Mouse (Mus musculus) induced T-regulatory cell, adult 2 months (primary cell): ENCODE results near the gene Rtn4r.

Experiments
- DNase-seq: peaks from one replicate; pipeline ENCODE4 v3.0.0-alpha.2; 2012; ENCODE audit warnings: low read depth

The Rtn4r gene

DNA sequence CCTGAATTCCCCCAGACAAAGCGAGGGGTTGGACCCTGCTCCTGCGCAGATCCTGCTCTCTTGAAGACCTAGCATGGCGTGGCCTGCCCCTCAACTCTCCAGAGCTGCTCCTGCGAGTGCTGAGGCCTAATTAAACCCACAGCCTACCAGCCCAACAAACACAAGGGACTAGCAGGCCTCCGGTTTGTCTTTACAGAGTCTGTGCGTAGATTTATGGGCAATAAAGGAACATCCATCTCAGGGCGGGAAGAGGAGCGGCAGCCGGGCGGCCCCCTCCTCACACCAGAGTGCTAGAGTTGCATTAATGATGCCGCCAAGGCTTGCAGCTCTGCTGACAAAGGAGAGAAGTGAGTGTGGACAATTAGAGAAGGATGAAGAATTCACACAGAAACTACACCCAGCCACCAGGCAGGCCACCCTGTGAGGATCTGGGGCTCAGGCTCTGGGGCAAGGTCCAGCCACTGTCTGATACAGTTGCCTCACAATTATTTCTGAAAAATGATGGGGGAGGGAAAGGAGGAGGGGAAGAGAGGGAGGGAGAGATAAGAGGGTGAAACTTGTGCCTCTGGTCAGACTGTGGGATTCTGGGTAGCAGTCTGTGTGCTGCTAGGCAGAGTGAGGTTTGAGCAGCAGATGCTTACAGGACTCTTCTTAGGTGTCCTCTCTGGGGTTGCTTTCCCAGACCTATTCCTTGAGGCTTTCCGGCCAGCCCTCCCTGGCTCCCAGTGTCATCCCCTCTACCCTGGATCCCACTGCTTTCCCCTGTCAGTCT lies 29.3 kb downstream of the Rtn4r start:
- DNase-seq = no peak

- DNase-seq = no peak
Observed at GRCm38 (mm10) chr16:18159255-18159654, 31.8 kb downstream of the Rtn4r start.

- DNase-seq = no peak
Observed at GRCm38 (mm10) chr16:18159778-18160177, 32.3 kb downstream of the Rtn4r start.

GRCm38 (mm10) chr16:18160514-18160913 lies 33.1 kb downstream of the Rtn4r start:
- DNase-seq = no peak

GRCm38 (mm10) chr16:18161190-18161589 lies 33.7 kb downstream of the Rtn4r start:
- no peak for DNase-seq

DNA sequence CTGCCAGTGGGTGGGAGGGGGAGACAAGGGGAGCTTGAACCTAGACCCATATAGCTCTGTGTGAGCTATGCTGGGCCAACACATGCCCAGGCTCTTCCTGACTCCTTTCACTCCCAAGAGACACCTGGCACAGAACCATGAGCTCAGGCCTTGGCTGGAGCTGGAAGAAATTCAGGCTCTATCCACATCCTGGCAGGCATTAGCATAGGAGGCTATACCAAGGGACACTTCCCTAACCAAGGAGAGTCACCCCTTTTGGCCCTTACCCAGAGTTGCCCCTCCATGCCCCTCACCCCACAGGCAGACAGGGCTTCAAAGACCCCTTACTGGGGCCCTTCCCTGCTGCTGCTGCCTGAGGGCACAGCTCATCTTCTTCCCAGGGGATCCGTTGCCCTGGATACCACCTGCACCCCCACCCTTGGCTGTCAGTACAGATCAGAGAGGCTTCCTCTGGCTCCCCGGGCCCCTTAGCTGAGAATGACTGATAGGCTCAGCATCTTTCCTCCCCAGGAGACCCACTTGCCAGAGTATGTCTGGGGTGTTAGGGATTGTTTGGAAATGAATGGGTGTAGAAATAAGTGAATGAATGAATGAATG lies 37.3 kb downstream of the Rtn4r start:
- no peak for DNase-seq

GRCm38 (mm10) chr16:18166613-18167190 lies 39.3 kb downstream of the Rtn4r start:
- DNase-seq = no peak

- no peak for DNase-seq
Observed at GRCm38 (mm10) chr16:18169156-18169555, 41.7 kb downstream of the Rtn4r start.

GRCm38 (mm10) chr16:18169776-18170175 lies 42.3 kb downstream of the Rtn4r start:
- no peak for DNase-seq

- peak; percentile 82 for DNase-seq
Observed at GRCm38 (mm10) chr16:18172266-18172855, 44.9 kb downstream of the Rtn4r start.

GRCm38 (mm10) chr16:18173231-18173630 lies 45.8 kb downstream of the Rtn4r start:
- DNase-seq = no peak

DNA sequence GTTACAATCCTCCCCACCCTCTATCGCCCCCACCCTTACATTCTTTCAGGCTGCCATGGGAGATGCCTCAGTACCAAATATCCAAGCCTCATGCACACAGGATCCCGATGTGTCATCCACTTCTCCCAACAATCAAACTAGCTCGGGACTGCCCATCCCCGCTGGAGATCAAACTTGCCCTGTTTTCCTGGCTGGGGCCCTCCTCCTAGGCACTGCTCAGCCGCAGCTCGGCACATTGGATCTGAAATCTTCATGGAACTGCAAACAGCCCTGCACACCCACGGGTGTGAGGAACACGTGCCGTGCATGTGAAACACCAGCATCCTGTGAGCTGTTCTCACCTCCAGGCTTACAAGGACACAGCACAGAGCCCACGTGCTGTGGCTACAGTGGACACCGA lies 46.3 kb downstream of the Rtn4r start:
- no peak for DNase-seq

GRCm38 (mm10) chr16:18175817-18176541 lies 48.5 kb downstream of the Rtn4r start:
- no peak for DNase-seq

DNA sequence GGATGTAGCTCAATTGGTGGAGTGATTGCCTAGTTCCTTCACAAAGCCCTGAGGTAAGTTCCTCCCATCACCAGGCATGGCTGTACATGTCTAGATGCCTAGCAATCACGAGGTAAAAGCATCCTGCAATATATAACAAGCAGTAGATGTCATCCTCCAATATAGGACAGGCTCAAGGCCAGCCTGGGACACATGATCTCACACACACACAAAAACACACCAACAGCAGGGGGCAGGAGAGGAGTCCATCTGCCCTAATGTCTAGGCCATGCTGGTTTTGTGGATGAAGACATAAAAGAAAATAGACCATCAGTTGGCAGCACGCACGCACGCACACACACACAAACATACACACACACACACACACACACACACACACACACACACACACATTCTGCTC lies 49.3 kb downstream of the Rtn4r start:
- no peak for DNase-seq

DNA sequence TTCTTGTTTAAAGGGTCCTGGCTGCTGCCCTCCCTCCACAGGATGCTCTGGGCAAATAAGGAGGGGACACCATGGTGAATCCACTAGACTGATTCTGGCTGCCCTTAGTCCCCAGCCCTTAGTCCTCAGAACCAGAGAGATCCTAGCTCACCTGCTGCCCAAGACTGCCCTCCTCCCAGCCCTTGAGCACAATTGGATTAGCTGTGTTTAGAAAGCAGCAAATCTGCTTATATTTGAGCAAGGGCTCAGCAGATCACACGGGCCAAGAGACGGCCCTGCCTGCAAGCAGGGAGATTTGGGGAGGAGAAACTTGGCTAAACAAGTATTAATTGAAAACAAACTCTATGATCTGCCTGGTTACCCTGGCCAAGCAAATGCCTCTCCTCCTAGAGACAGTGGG lies 52.1 kb downstream of the Rtn4r start:
- no peak for DNase-seq

DNA sequence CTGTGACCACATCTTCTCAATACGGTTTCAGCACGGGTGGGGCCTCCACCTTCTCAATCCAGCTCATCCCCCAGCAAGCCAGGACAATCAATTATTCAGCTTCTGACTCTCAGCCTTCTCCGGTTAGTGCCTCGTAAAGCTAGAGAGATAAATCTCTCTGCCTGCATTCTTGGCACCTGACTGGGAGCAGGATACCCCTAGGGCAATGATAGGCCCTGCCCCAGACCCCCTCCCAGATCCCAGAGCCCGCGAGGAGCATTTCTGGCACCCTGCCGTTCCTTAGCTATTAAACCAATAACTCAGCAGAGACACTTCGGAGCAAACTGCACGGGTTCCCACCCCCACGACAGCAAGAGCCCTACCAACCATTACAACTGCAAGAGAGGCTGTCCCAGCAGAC lies 54.0 kb downstream of the Rtn4r start:
- DNase-seq = no peak

GRCm38 (mm10) chr16:18182766-18183165 lies 55.3 kb downstream of the Rtn4r start:
- DNase-seq = no peak

- no peak for DNase-seq
Observed at GRCm38 (mm10) chr16:18185715-18186449, 58.4 kb downstream of the Rtn4r start.

DNA sequence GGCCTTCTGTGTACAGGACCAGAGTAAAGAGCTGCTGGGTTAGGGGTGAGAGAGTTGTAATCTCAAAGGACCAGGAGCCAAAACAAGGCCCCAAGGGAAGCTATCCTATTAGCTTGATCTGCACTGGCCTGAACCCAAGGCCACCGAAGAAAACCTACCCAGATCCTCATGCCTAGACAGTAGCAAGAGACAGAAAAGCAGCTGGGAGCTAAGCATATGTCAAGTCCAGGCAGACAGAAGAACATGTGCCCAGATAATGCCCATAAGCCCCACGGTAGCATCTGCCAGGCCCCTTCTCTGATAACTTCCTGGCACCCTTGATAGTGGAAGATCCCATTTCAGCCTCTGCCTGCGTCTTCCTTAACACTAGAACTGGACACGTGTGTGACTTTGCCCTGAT lies 59.4 kb downstream of the Rtn4r start:
- no peak for DNase-seq

DNA sequence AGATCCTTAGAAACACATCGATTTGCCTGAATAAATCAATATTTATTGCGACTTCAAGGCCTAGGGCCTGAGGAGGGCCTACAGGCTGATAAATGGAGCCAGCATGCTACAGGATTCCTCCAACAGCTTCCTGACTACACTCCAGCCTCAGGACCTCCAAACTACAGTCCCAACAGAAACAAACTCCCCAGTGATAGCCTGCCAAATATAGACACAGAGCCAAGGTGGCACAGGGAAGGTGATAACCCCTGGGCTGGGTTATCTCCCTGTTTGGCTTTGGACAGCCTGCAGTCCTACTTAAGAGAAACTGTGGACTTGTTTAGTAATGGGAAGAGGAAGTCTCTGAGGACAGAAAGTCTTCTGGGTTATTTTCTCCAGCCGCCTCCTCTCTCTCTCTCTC lies 59.8 kb downstream of the Rtn4r start:
- DNase-seq = no peak

- no peak for DNase-seq
Observed at GRCm38 (mm10) chr16:18191006-18191405, 63.6 kb downstream of the Rtn4r start.
